Mouse (Mus musculus): ENCODE measurements at regions not wholly inside any gene's neighbourhood (a gene's known extent, or its start where the extent isn't known, plus 50 kb on each side); places are given as distances from the start of the nearest gene placed in this dataset.

GRCm38 (mm10) chr1:165086131-165086530, 74.4 kb downstream of the Tbx19 start:
- no peak for ATAC-seq (ENCODE audit: poor library complexity, severe bottlenecking)

- no peak for ATAC-seq (ENCODE audit: poor library complexity, severe bottlenecking)
Measured at GRCm38 (mm10) chr1:165084753-165085152, 75.8 kb downstream of the Tbx19 start.

DNA sequence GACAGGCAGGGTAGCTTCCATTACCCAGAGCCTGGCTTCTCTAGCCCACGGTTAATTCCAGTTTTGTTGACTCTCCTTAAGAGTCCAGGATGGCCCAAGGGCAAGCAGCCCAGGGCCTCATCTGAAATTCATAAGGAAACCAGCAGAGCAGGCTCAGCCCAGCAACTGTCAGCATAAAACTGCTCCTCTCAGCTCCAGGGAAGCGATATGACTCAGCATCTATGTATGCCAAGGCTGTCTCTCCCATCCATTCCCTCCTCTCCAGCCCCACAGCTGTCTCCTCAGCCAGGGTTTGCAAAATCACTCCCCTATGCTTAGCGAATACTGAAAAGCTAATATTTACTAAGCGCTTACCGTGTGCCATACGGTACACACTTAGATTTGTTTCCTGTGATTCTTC, 76.4 kb downstream of the Tbx19 start:
- no peak for ATAC-seq (ENCODE audit: poor library complexity, severe bottlenecking)

DNA sequence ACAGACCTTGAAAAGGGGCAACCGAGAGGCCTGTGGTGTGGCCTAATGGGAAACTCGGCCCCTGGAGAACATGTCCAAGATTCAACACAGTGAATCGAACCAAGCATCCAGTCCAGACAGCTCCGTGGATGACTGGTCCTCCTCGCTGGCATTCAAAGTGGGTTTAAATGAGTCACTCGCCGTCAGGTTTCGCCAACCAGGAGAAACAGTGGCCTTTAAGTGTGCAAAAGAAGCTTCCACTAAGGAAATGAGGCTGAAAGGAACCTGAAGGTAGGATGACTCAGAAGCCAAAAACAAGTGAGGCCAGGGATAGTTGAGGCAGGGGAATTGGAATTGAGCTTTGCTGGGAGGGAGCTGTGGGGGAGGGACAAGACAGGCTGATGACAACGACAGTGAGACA, 80.2 kb downstream of the Tbx19 start:
- no peak for ATAC-seq (ENCODE audit: poor library complexity, severe bottlenecking)

- no peak for ATAC-seq (ENCODE audit: poor library complexity, severe bottlenecking)
Measured at GRCm38 (mm10) chr1:165077313-165077712, 83.3 kb downstream of the Tbx19 start.

GRCm38 (mm10) chr1:165075301-165076082, 85.1 kb downstream of the Tbx19 start:
- no peak for ATAC-seq (ENCODE audit: poor library complexity, severe bottlenecking)

GRCm38 (mm10) chr1:165071831-165072491, 88.6 kb downstream of the Tbx19 start:
- ATAC-seq (ENCODE audit: poor library complexity, severe bottlenecking): no peak

- no peak for ATAC-seq (ENCODE audit: poor library complexity, severe bottlenecking)
Measured at GRCm38 (mm10) chr1:165064981-165065380, 95.6 kb downstream of the Tbx19 start.

DNA sequence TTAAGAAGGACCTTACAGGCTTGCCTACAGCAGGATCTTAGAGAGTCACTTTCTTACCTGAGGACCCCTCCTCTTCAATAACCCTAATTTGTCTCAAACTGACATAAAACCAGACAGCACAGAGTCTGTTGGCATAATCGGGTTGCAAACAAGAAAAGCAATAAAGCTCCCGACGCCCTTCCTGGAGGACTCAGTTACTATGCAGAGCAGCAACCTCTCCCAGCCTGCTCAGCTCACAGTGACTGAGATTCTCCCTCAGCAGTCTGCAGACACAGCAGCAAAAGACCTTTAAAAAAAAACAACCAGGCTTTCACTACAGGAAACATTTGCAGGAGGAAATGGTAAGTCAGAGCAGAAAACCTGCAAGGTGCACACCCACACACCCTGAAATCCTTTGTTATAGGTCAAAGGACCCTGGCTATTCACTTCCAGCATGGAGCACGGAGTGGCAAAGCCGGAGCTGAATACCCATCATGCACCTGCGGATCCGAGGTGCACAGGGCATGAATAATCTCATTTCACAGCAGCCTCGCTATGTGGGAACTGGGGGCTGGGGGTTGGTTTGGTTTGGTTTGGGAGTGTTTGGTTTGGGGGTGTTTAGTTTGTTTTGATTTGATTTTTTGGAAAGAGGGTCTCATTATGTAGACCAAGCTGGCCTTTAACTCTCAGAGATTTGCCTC, 97.6 kb downstream of the Tbx19 start:
- no peak for ATAC-seq (ENCODE audit: poor library complexity, severe bottlenecking)

GRCm38 (mm10) chr1:165061420-165061819, 99.2 kb downstream of the Tbx19 start:
- ATAC-seq (ENCODE audit: poor library complexity, severe bottlenecking): no peak

GRCm38 (mm10) chr1:165054245-165054644, 106.3 kb downstream of the Tbx19 start:
- ATAC-seq (ENCODE audit: poor library complexity, severe bottlenecking): no peak

GRCm38 (mm10) chr1:165051294-165051693, 109.3 kb downstream of the Tbx19 start:
- ATAC-seq (ENCODE audit: poor library complexity, severe bottlenecking): peak; percentile 73

DNA sequence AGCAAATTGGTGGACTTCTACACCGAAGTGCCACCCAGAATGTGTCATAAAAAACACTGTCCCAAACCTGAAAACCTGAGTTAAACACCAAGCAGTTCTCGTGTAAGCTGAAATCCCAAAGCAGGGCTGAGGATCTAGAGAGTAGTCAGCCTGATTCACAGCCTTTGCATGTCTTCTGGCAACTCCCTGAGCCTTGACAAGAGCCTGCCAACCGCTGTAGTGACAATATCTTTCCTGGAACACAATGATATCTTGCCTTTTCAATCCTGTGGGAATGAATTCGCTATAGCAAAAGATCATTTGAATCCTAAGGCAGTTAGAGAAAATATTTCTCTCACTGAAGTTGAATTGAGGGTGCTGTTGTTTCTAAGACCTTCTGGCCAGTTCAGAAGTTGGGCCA, 110.4 kb downstream of the Tbx19 start:
- no peak for ATAC-seq (ENCODE audit: poor library complexity, severe bottlenecking)

DNA sequence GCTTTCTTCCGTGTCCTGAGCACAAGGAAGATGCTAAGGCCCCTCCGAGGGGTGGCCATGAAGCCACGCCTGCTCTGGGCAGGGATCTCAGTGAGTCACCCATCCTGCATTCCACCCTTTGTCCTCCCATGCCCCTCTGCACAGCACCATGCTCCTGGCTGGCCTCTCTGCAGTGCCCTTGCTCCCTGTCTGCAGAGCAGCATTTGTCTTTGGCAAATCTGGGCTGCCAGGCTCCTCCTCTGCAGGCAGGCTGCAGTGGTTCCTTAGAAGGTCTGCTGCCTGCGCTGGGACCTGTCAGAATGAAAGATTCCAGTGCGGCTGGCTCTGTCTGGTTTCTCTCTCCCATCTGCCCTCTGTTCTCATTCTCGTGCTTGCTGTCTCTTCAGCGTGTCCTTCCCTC, 111.3 kb upstream of the Xcl1 start:
- ATAC-seq (ENCODE audit: poor library complexity, severe bottlenecking): no peak

DNA sequence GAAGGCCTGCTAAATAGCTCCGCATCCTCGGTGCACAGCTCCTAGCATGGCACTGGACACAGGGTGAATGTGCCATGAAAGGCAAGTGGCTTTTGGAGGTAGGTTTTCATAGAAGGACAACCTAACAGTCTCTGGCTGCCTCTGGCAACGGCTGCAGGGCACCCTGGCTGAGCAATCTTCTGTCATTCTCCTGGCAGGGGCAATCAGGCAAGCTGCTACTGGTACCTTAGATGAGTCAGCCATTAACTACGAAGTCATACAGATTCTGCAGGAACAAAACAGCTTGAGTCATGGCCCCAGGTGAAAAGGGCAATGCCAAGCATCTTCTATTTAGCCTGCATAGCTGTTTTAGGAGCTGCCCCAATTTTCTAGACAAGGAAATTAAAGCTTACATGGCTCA, 110.7 kb upstream of the Xcl1 start:
- ATAC-seq (ENCODE audit: poor library complexity, severe bottlenecking): no peak

DNA sequence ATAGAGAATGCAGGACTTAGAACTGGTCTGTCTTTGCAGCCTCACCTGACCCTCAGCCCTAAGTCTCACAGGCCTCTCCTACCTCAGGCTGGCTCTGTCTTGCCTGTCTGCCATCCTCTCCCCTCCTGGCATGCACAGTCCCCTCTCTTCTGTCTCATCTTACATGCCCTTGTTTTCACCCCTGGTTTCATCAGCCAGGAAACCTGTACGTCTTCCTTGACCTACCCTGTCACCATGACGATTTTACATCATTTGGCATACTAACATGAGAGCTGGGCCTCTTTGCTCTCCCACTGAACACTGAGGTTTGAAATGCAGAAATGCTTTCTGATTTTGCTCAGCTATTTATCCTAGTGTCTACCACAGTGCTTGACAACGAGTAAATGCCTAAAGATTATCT, 108.0 kb upstream of the Xcl1 start:
- no peak for ATAC-seq (ENCODE audit: poor library complexity, severe bottlenecking)

DNA sequence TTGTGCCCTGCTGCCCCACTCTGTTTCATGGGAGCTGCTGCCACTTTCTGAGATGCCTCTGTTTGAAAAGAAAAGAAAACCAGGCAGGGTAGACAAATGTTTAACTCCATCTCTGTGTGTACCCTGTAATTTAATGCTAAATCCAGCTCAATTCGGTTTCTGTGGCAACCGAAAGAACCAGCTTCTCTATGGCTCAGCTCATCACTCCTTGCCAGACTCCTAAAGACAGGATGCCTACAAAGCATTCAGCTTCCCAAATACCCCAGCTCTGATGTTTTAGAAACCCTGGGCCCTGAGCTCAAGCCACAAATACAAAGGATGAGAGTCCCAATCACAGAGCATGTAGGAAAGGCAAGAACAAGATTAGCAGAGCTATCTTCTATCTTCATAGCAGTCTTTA, 106.8 kb upstream of the Xcl1 start:
- ATAC-seq (ENCODE audit: poor library complexity, severe bottlenecking): no peak

DNA sequence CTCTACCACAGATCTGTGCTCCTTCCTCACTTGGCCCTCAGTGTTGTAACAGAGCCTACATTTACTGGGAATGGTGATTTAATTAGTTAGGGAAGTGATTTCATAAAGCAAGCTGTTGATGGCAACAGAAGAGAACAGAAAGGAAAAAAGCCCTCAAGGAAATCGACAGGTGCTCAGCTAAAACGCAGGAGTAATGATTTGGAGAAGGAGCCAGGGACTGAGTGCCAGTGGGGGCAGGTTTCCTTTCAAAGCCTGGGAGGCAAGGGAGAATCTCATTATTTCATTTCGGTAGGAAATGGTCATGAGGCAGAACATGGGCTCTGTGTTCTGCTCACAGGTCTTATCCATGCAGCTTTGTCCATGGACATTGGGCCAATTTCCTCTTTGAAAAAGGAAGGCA, 101.3 kb upstream of the Xcl1 start:
- no peak for ATAC-seq (ENCODE audit: poor library complexity, severe bottlenecking)

DNA sequence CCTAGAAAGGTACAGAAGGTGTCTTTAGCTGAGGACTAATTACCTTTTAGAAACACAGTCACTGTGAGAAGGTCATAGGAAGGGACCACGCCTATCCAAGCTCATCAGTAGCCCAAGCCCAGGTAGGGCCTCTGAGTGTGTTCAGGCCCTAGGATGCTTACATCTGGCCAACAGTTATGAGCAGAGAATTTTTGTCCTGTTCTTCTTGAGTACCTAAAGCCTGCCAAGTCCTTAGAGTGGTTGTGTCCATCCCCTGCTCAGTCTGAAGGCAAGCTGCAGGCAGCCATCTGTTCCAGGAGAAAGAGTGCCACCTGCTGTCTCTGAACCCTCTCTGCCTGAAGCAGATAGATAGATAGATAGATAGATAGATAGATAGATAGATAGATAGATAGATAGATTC, 100.3 kb upstream of the Xcl1 start:
- ATAC-seq (ENCODE audit: poor library complexity, severe bottlenecking): peak; percentile 47; the same call in 1 of the 2 replicates

- peak; percentile 81 for ATAC-seq (ENCODE audit: poor library complexity, severe bottlenecking)
Measured at GRCm38 (mm10) chr1:165020960-165021563, 85.7 kb upstream of the Xcl1 start.

DNA sequence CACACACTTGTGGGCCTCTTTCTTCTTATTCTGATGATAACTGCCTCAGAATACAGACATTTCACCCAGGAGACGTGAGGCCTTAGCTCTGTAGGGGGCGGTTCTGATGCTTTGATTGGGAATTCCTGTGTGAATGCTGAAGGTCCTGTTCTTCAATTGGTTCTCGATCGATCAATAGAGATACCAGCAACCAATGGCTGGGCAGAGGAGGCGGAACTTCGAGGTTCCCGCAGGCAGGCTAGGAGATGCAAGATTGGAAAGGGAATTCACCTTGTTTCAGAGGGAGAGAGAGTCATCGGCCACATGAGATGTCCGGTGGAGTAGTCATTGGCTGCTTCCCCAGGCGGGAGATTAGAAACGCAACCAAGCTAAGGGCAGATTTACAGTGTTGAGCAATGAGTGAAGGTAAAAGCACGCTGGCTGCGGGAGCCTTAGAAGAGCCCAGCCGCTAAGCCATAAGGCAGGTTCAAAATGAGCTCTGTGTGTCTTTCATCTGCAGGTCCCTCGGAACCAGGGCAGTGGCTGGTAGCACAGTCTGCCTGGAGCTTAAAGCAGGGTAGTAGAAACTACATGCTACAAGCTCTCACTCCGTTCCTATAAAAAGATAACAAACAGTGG, 83.5 kb upstream of the Xcl1 start:
- no peak for ATAC-seq (ENCODE audit: poor library complexity, severe bottlenecking)

Data from megakaryocyte, adult 5-6 weeks (primary cell).